9 mouse cellular contexts compared by ENCODE assay signal in genomic region chr9:43221643-43222428, GRCm38 (mm10). TPM values are rescaled to one million over a fixed set of nuclear protein-coding genes. Genes with fewer than 3 reads are reported as not detected.
DNase-seq lines count a peak whose midpoint lies in the region; ATAC-seq and TF ChIP-seq lines count a peak whose summit lies in the region.
"Had no signal": no experiment of that assay in that cellular context is flagged by ENCODE, and none has a peak within 500 bp of the region (broad histone marks: within the 10 kb centered on the region; RNA-seq: fewer than 3 reads in every experiment).

No protein-coding gene starts in this region.

- no peaks in the 10 kb centered on the region for H3K27me3 ChIP-seq in G1E (ENCODE audit: insufficient read depth, low read length)
- no peaks in the 10 kb centered on the region for H3K27me3 ChIP-seq in forebrain, embryonic 12.5 days

- no peak overlapping the region for H3K4me2 ChIP-seq in forebrain, embryonic 12.5 days

- WGBS in forebrain, embryonic 12.5 days, result 31% methylated on average over 18 of the region's 18 CpGs

- peak; percentile 70 for TF ChIP-seq CTCF in G1E (IDR thresholded peaks at IDR 0.05; ENCODE audit: low read depth, low read length)

- peaks cover 66% of the 10 kb centered on the region for H3K36me3 ChIP-seq in G1E (replicated peaks)
- H3K36me3 ChIP-seq in forebrain, embryonic 12.5 days (replicated peaks), result no peaks in the 10 kb centered on the region

- peaks cover 40% of the 10 kb centered on the region for H3K4me1 ChIP-seq in G1E (ENCODE audit: insufficient read depth, low read depth, low read length)
- peaks cover 8% of the 10 kb centered on the region; the same call in 1 of the 2 replicates for H3K4me1 ChIP-seq in forebrain, embryonic 12.5 days

- H3K4me3 ChIP-seq in G1E (ENCODE audit: low read depth, low read length), result no peak overlapping the region
- H3K4me3 ChIP-seq in forebrain, embryonic 12.5 days (replicated peaks), result no peak overlapping the region

- no peak for ATAC-seq in G1E (ENCODE audit: extremely low read depth, insufficient number of reproducible peaks, low FRiP score, poor library complexity, severe bottlenecking)
- peak; percentile 58 for ATAC-seq in forebrain, embryonic 12.5 days (ENCODE audit: low FRiP score)
- ATAC-seq in hematopoietic stem cell, adult 5-6 weeks (replicated peaks in 1 of 2; ENCODE audit: insufficient read depth in 1 of 2, low FRiP score in 2 of 2, low TSS enrichment in 1 of 2, low read depth in 1 of 2, poor library complexity in 2 of 2, severe bottlenecking in 2 of 2), result peak; percentile 68 to 71

- no peak for DNase-seq in G1E (ENCODE audit: low spot score)
- DNase-seq in c-Kit-positive CD71-negative TER-119-negative erythroid progenitor cells, embryonic 14.5 days (ENCODE audit: low read depth), result peak; percentile 67
- peak; percentile 76 for DNase-seq in layer of hippocampus, adult 9-11 months
- peak; percentile 90 for DNase-seq in lung, postnatal 14 days
- peak; percentile 77 for DNase-seq in right cerebral cortex, adult 18-20 months
- DNase-seq in urinary bladder, postnatal 25 days (ENCODE audit: low spot score), result peak; percentile 89

- no peak overlapping the region for H3K27ac ChIP-seq in forebrain, embryonic 12.5 days
- H3K27ac ChIP-seq: macrophage had no signal

- H3K9ac ChIP-seq in forebrain, embryonic 12.5 days, result no peak overlapping the region

- no peaks in the 10 kb centered on the region for H3K9me3 ChIP-seq in G1E (replicated peaks)
- no peaks in the 10 kb centered on the region for H3K9me3 ChIP-seq in forebrain, embryonic 12.5 days

RNA-seq across cellular contexts. Expression of gene Pou2f3, which starts 11.7 kb away (rescaled TPM):
- total RNA-seq in G1E (2014; fragmentation: Nextera tagmentation) (not detected in 2 replicates), G1E (2017) (0.05 TPM in 1 of 2 replicates, not detected in the other)
- polyA plus RNA-seq in G1E (2012), result not detected in 2 replicates
- polyA plus RNA-seq in forebrain, embryonic 12.5 days (2016; fragmentation: Nextera tagmentation; extraction: Ambion mirVana), result not detected in 2 replicates
- total RNA-seq in hematopoietic stem cell, adult 5-6 weeks (2017), result not detected in 2 replicates
- polyA plus RNA-seq: macrophage had no signal

RNA-seq across cellular contexts. Expression of gene Oaf, which starts 17.9 kb away (rescaled TPM):
- total RNA-seq in G1E (2014; fragmentation: Nextera tagmentation) (15.2 and 29.5 TPM in 2 replicates), G1E (2017) (22.1 and 28.8 TPM in 2 replicates)
- 24.2 and 26.9 TPM in 2 replicates for polyA plus RNA-seq in G1E (2012)
- polyA plus RNA-seq in forebrain, embryonic 12.5 days (2016; fragmentation: Nextera tagmentation; extraction: Ambion mirVana), result 21.9 and 25.6 TPM in 2 replicates
- 1.7 and 1.8 TPM in 2 replicates for total RNA-seq in hematopoietic stem cell, adult 5-6 weeks (2017)
